Mouse (Mus musculus) brain, embryonic 18.5 days (tissue): ENCODE results near the gene Gbx2.

Experiments used
- DNase-seq: peaks from one replicate; pipeline ENCODE4 v3.0.0-alpha.2; 2012; ENCODE audit warnings: low read depth, low spot score

Gene Gbx2

GRCm38 (mm10) chr1:89935493-89936348 lies 4.7 kb upstream of the Gbx2 start:
- DNase-seq: no peak

DNA sequence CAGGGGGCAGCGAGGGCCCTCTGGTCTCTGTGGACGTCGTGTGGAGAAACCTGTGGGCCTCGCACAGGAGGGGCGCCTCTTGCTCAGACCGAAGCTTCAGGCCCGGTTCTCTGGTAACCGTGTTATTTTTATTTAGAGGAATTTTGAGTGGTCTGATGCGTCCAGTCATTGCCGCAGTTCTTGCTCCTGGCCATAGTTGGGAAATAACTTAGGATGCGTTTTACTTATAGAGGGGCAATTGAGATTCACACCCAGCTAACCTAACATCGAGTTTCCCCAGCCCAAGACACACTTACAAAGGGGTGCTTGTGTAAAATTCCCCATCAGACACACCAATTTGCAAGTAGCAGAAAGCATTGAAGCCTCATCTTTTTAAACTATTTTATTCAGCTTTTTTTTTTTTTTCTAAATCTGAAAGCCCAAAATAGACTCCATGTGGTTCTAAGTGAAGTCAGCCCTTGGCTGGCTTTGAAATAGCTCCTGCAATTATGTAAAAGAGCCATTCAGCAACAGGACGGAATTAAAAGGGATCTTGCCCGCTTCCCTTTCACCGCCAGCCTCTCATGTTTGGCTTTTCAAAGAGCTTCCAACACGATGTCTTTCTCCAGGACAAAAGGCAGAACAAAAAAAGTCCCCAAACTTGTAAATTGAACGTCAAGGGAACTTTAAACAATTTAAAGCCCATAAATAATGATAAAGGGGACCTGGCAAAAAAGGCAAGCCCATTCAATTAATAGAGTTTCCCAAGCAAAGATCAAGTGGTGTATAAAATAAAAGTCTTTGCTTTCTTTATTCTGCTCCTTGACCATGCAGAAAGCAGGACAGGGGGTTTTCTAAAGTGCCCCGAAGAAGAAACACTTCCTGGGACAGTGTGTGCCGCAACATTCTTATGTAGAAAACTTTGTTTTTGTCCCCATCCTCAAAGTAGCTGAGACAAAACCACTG lies 3.6 kb upstream of the Gbx2 start:
- DNase-seq: no peak

GRCm38 (mm10) chr1:89933786-89934185 lies 2.8 kb upstream of the Gbx2 start:
- DNase-seq: no peak

GRCm38 (mm10) chr1:89933028-89933427 lies 2.0 kb upstream of the Gbx2 start:
- no peak for DNase-seq

GRCm38 (mm10) chr1:89932616-89933015 lies 1.6 kb upstream of the Gbx2 start:
- no peak for DNase-seq

GRCm38 (mm10) chr1:89932021-89932423 lies 1.0 kb upstream of the Gbx2 start:
- DNase-seq: no peak

GRCm38 (mm10) chr1:89930551-89930950 lies 428 bp downstream of the Gbx2 start:
- no peak for DNase-seq

GRCm38 (mm10) chr1:89929721-89930505 lies 1.1 kb downstream of the Gbx2 start:
- DNase-seq: no peak

GRCm38 (mm10) chr1:89929181-89929580 lies 1.8 kb downstream of the Gbx2 start:
- no peak for DNase-seq

DNA sequence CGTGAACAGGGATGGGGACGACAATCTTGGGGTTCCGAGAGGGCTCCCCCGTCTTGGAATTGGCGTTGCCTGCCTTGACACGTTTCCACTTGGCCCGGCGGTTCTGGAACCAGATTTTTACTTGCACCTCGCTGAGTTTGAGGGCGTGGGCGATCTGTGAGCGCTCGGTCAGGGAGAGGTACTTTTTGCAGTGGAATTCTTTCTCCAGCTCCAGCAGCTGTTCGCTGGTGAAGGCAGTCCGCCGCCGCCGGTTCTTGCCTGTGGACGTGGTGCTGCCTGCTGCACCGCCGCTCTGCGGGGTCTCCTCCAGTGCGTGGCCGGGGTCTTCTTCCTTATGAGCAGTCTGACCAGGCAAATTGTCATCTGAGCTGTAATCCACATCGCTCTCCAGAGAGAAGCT lies 2.3 kb downstream of the Gbx2 start:
- DNase-seq: no peak

DNA sequence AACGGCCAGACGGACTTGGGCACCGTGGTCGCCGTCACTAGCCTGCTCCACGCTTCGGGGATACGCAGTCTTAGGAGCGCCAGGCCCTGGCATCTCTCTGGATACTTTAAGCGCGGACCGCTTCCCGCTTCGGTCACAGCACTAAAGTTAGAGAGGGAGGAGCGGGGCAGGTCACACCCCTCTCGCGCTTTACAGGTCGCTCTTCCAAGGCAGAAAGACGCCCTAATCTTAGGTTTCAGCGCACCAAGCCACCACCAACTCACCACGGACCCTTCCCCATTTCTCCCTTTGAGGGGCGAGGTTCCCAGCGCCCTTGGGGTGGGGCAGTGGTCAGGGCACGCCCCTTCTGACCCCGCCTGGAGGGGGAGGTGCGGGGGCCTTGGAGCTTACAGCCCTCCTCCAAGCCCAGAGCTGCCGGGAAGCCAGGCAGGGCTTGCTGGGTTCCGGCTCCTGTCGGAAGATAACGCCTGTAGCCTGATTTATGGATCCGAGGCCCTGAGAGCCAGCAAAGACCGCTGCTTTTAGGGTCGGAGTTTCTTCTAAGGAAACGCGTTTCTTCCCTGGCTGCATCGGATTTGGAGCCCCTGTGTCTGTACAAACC lies 3.8 kb downstream of the Gbx2 start:
- DNase-seq: no peak

GRCm38 (mm10) chr1:89926583-89927060 lies 4.4 kb downstream of the Gbx2 start:
- no peak for DNase-seq

- no peak for DNase-seq
These were observed 5.3 kb downstream of the Gbx2 start for GRCm38 (mm10) chr1:89925501-89926190.

GRCm38 (mm10) chr1:89923642-89924020 lies 7.3 kb downstream of the Gbx2 start:
- DNase-seq: no peak

- no peak for DNase-seq
These were observed 7.9 kb downstream of the Gbx2 start for GRCm38 (mm10) chr1:89922883-89923641.

DNA sequence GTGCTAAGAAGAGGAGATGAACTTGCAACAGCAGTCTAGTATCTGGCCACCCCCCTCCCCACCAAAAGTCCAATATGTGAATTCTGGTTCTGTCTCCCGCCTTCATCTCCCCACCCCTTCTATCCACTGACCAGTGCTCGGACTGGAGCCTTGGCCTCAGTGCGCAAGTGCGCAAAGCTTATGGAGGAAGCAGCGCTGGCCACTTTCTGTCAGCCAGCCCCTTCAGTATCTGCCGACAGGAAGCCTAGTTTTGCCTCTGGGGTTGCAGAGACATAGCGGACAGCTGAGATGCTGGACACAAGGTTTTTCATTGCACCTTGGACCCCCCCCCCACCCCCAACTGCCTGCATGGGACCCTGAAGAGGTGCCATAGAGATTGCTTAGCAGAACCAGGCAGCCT lies 8.7 kb downstream of the Gbx2 start:
- DNase-seq: no peak

DNA sequence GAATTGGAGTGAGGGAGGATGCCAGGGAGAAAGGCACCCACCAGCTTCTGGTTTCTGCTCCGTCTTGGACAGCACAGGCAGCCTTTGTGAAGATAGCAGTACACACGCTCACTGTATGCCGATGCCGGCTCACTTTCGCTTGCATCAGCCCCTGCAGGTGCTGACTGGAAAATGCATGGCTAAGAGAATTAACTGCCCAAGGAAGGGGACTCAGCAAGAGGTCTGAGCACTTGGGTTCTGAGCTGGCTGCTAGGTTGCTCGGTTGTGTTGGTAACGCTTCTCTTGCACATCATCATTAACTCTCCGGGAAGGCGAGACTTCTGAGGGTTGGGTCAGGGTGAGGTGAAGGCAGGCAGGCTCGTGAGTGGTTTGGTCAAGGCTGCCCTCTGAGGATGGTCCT lies 9.2 kb downstream of the Gbx2 start:
- DNase-seq: no peak

DNA sequence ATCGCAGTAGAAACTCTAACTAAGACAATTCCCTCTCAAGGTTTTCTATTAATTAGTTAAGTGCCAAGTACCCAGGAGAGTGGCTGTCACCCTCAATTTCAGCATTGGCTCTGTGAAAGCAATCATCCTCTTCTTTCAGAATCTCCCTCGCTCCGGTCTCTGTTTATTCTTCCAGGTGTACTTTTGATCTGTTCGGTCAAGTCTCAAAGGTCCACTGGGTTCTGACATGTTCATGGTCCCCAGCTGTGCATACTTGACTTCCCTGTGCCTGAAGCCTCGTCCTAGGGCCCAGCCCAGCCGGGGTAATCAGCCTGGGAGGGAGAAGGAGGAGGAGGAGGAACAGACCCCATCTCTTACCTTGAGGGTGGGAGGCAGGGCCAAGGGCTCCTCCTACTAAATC lies 11.8 kb downstream of the Gbx2 start:
- DNase-seq: no peak

- no peak for DNase-seq
These were observed 12.9 kb downstream of the Gbx2 start for GRCm38 (mm10) chr1:89918111-89918510.

- DNase-seq: no peak
These were observed 17.4 kb downstream of the Gbx2 start for GRCm38 (mm10) chr1:89913611-89914010.
